Mouse (Mus musculus): Measurements from ENCODE around the gene Armh3. TPM values are rescaled to one million over a fixed set of nuclear protein-coding genes. Genes with fewer than 3 reads are reported as not detected.

Armh3 gene
- polyA plus RNA-seq, 1 experiment, result 5.6 TPM

GRCm38 (mm10) chr19:45815831-45816405, 182.4 kb downstream of the Armh3 start, which contains the start of gene Kcnip2:
Gene Kcnip2, minus strand, starts transcription at chr19:45816061.
- no peaks in the 10 kb centered on the region; the same call in 1 of the 2 replicates for H3K4me1 ChIP-seq (ENCODE audit: control insufficient read depth, insufficient read depth, insufficient read length)
- DNase-seq (ENCODE audit: low read depth in 1 of 2, low spot score in 2 of 2), result no peak
- peaks cover 9% of the 10 kb centered on the region; the same call in 1 of the 2 replicates for H3K27me3 ChIP-seq (ENCODE audit: control insufficient read depth, insufficient read depth, low read length)
- WGBS, result 2% methylated on average over 29 of the region's 29 CpGs
- no peak for TF ChIP-seq POLR2A (IDR thresholded peaks at IDR 0.05; ENCODE audit: low read depth, low read length)
- 0 out of 2 replicates have a peak, but pooled peaks have one; percentile 3 for TF ChIP-seq CTCF (IDR thresholded peaks at IDR 0.05; ENCODE audit: extremely low read depth, insufficient read depth, insufficient read length, insufficient replicate concordance)
- peaks cover 4% of the 10 kb centered on the region for H3K36me3 ChIP-seq (ENCODE audit: control insufficient read depth, insufficient read depth, low read length)
- no peak within 1 kb of the TSS for H3K27ac ChIP-seq (ENCODE audit: insufficient read depth, low read length)
- H3K4me3 ChIP-seq (ENCODE audit: extremely low read depth, insufficient read depth, insufficient read length), result no peak within 1 kb of the TSS

- no peak for DNase-seq (ENCODE audit: low read depth in 1 of 2, low spot score in 2 of 2)
- Histone ChIP-seq H3K27ac (ENCODE audit: insufficient read depth, low read length) (no peak overlapping the region), H3K4me1 (ENCODE audit: control insufficient read depth, insufficient read depth, insufficient read length) (no peaks in the 10 kb centered on the region; the same call in 1 of the 2 replicates), H3K36me3 (ENCODE audit: control insufficient read depth, insufficient read depth, low read length) (peaks cover 4% of the 10 kb centered on the region), H3K27me3 (ENCODE audit: control insufficient read depth, insufficient read depth, low read length) (peaks cover 9% of the 10 kb centered on the region; the same call in 1 of the 2 replicates), H3K4me3 (ENCODE audit: extremely low read depth, insufficient read depth, insufficient read length) (no peak overlapping the region)
- WGBS, result 74% methylated on average over 10 of the region's 10 CpGs
- TF ChIP-seq POLR2A (IDR thresholded peaks at IDR 0.05; ENCODE audit: low read depth, low read length), result no peak
- no peak for TF ChIP-seq CTCF (IDR thresholded peaks at IDR 0.05; ENCODE audit: extremely low read depth, insufficient read depth, insufficient read length, insufficient replicate concordance)
Observed at GRCm38 (mm10) chr19:45815170-45815569, 183.1 kb downstream of the Armh3 start.

GRCm38 (mm10) chr19:45813801-45814200, 184.5 kb downstream of the Armh3 start:
- Histone ChIP-seq H3K27me3 (ENCODE audit: control insufficient read depth, insufficient read depth, low read length) (peaks cover 9% of the 10 kb centered on the region; the same call in 1 of the 2 replicates), H3K4me1 (ENCODE audit: control insufficient read depth, insufficient read depth, insufficient read length) (no peaks in the 10 kb centered on the region; the same call in 1 of the 2 replicates), H3K27ac (ENCODE audit: insufficient read depth, low read length) (no peak overlapping the region), H3K36me3 (ENCODE audit: control insufficient read depth, insufficient read depth, low read length) (peaks cover 2% of the 10 kb centered on the region), H3K4me3 (ENCODE audit: extremely low read depth, insufficient read depth, insufficient read length) (no peak overlapping the region)
- no peak for TF ChIP-seq CTCF (IDR thresholded peaks at IDR 0.05; ENCODE audit: extremely low read depth, insufficient read depth, insufficient read length, insufficient replicate concordance)
- 27% methylated on average over 12 of the region's 12 CpGs for WGBS
- no peak for DNase-seq (ENCODE audit: low read depth in 1 of 2, low spot score in 2 of 2)

GRCm38 (mm10) chr19:45813263-45813662, 185.0 kb downstream of the Armh3 start:
- peaks cover 9% of the 10 kb centered on the region; the same call in 1 of the 2 replicates for H3K27me3 ChIP-seq (ENCODE audit: control insufficient read depth, insufficient read depth, low read length)
- no peaks in the 10 kb centered on the region; the same call in 1 of the 2 replicates for H3K36me3 ChIP-seq (ENCODE audit: control insufficient read depth, insufficient read depth, low read length)
- H3K4me3 ChIP-seq (ENCODE audit: extremely low read depth, insufficient read depth, insufficient read length), result no peak overlapping the region
- peak; percentile 81; the same call in 1 of the 2 replicates for TF ChIP-seq CTCF (IDR thresholded peaks at IDR 0.05; ENCODE audit: extremely low read depth, insufficient read depth, insufficient read length, insufficient replicate concordance)
- TF ChIP-seq POLR2A (IDR thresholded peaks at IDR 0.05; ENCODE audit: low read depth, low read length), result no peak
- no peak overlapping the region for H3K27ac ChIP-seq (ENCODE audit: insufficient read depth, low read length)
- 6% methylated on average over 11 of the region's 11 CpGs for WGBS
- no peaks in the 10 kb centered on the region; the same call in 1 of the 2 replicates for H3K4me1 ChIP-seq (ENCODE audit: control insufficient read depth, insufficient read depth, insufficient read length)
- peak; percentile 37 to 75 for DNase-seq (ENCODE audit: low read depth in 1 of 2, low spot score in 2 of 2)

- H3K27ac ChIP-seq (ENCODE audit: insufficient read depth, low read length), result no peak overlapping the region
- no peak for DNase-seq (ENCODE audit: low read depth in 1 of 2, low spot score in 2 of 2)
- no peaks in the 10 kb centered on the region; the same call in 1 of the 2 replicates for H3K4me1 ChIP-seq (ENCODE audit: control insufficient read depth, insufficient read depth, insufficient read length)
- no peak overlapping the region for H3K4me3 ChIP-seq (ENCODE audit: extremely low read depth, insufficient read depth, insufficient read length)
- peaks cover 9% of the 10 kb centered on the region; the same call in 1 of the 2 replicates for H3K27me3 ChIP-seq (ENCODE audit: control insufficient read depth, insufficient read depth, low read length)
- H3K36me3 ChIP-seq (ENCODE audit: control insufficient read depth, insufficient read depth, low read length), result no peaks in the 10 kb centered on the region; the same call in 1 of the 2 replicates
- 19% methylated on average over 8 of the region's 8 CpGs for WGBS
- TF ChIP-seq CTCF (IDR thresholded peaks at IDR 0.05; ENCODE audit: extremely low read depth, insufficient read depth, insufficient read length, insufficient replicate concordance) (no peak), POLR2A (IDR thresholded peaks at IDR 0.05; ENCODE audit: low read depth, low read length) (no peak)
Observed at GRCm38 (mm10) chr19:45812673-45813252, 185.5 kb downstream of the Armh3 start.

GRCm38 (mm10) chr19:45812115-45812514, 186.2 kb downstream of the Armh3 start:
- Histone ChIP-seq H3K4me3 (ENCODE audit: extremely low read depth, insufficient read depth, insufficient read length) (peak overlapping the region; percentile 43; the same call in 1 of the 2 replicates), H3K27me3 (ENCODE audit: control insufficient read depth, insufficient read depth, low read length) (peaks cover 9% of the 10 kb centered on the region; the same call in 1 of the 2 replicates), H3K4me1 (ENCODE audit: control insufficient read depth, insufficient read depth, insufficient read length) (no peaks in the 10 kb centered on the region; the same call in 1 of the 2 replicates), H3K27ac (ENCODE audit: insufficient read depth, low read length) (no peak overlapping the region), H3K36me3 (ENCODE audit: control insufficient read depth, insufficient read depth, low read length) (no peaks in the 10 kb centered on the region)
- WGBS, result 1% methylated on average over 16 of the region's 16 CpGs
- DNase-seq (ENCODE audit: low read depth in 1 of 2, low spot score in 2 of 2), result peak in 1 of 2 experiments; percentile 63
- TF ChIP-seq POLR2A (IDR thresholded peaks at IDR 0.05; ENCODE audit: low read depth, low read length) (no peak), CTCF (IDR thresholded peaks at IDR 0.05; ENCODE audit: extremely low read depth, insufficient read depth, insufficient read length, insufficient replicate concordance) (no peak)
